Mouse (Mus musculus): ENCODE measurements around the gene 1700016D06Rik. TPM values are rescaled to one million over a fixed set of nuclear protein-coding genes. Genes with fewer than 3 reads are reported as not detected.

Gene 1700016D06Rik
- total and polyA plus RNA-seq, 3 experiments: not detected

GRCm38 (mm10) chr8:11616294-11616693 is 84.6 kb downstream of the 1700016D06Rik start:
- Histone ChIP-seq H3K4me3 (ENCODE audit: control insufficient read depth in 1 of 2, insufficient read depth in 1 of 2, low read depth in 2 of 2, low read length in 2 of 2) (no peak overlapping the region), H3K27me3 (ENCODE audit: control insufficient read depth in 1 of 2, insufficient read depth in 2 of 2, low read length in 2 of 2) (no peaks in the 10 kb centered on the region), H3K36me3 (ENCODE audit: control insufficient read depth in 1 of 2, insufficient read depth in 2 of 2, low read length in 2 of 2) (peaks cover 0 to 35% of the 10 kb centered on the region in 2 experiments; a peak in 2 of 4 replicates), H3K79me2 (ENCODE audit: control insufficient read depth, insufficient read depth, low read length, poor library complexity) (no peaks in the 10 kb centered on the region), H3K9ac (ENCODE audit: control insufficient read depth, low read depth, low read length, poor library complexity, severe bottlenecking) (no peak overlapping the region), H3K9me3 (replicated peaks; ENCODE audit: insufficient read depth, low read length) (no peaks in the 10 kb centered on the region), H3K4me1 (ENCODE audit: control insufficient read depth in 1 of 2, insufficient read depth in 2 of 2, low read length in 2 of 2) (no peaks in the 10 kb centered on the region), H3K27ac (ENCODE audit: control insufficient read depth, low read depth, low read length) (no peak overlapping the region)
- TF ChIP-seq TAL1 (IDR thresholded peaks at IDR 0.05; ENCODE audit: low read length) (no peak), RAD21 (IDR thresholded peaks at IDR 0.05; ENCODE audit: low read depth, low read length) (peak; percentile 68), ZC3H11A (IDR thresholded peaks at IDR 0.05; ENCODE audit: low read depth, low read length) (peak; percentile 29; the same call in 1 of the 2 replicates), CTCF (IDR thresholded peaks at IDR 0.05 in 2 of 3, conservative IDR thresholded peaks at IDR 0.05 in 1 of 3; ENCODE audit: control insufficient read depth in 1 of 3, insufficient read depth in 1 of 3, low read depth in 2 of 3, low read length in 3 of 3, poor library complexity in 1 of 3, severe bottlenecking in 1 of 3) (peak; percentile 68 to 76 (median 69)), SMC3 (IDR thresholded peaks at IDR 0.05; ENCODE audit: low read depth, low read length) (peak; percentile 68)
- DNase-seq (ENCODE audit: low read depth, low spot score): peak; percentile 56

- no peak overlapping the region for H3K27ac ChIP-seq (ENCODE audit: control insufficient read depth, low read depth, low read length)
- no peak overlapping the region for H3K4me3 ChIP-seq (ENCODE audit: control insufficient read depth in 1 of 2, insufficient read depth in 1 of 2, low read depth in 2 of 2, low read length in 2 of 2)
- H3K4me1 ChIP-seq (ENCODE audit: control insufficient read depth in 1 of 2, insufficient read depth in 2 of 2, low read length in 2 of 2): no peaks in the 10 kb centered on the region
- H3K27me3 ChIP-seq (ENCODE audit: control insufficient read depth in 1 of 2, insufficient read depth in 2 of 2, low read length in 2 of 2): no peaks in the 10 kb centered on the region
- TF ChIP-seq MEF2A (IDR thresholded peaks at IDR 0.05; ENCODE audit: extremely low read depth, insufficient replicate concordance, low read depth, low read length, poor library complexity, severe bottlenecking) (no peak), MXI1 (IDR thresholded peaks at IDR 0.05; ENCODE audit: low read depth, low read length) (no peak), CTCF (IDR thresholded peaks at IDR 0.05 in 2 of 3, conservative IDR thresholded peaks at IDR 0.05 in 1 of 3; ENCODE audit: control insufficient read depth in 1 of 3, insufficient read depth in 1 of 3, low read depth in 2 of 3, low read length in 3 of 3, poor library complexity in 1 of 3, severe bottlenecking in 1 of 3) (no peak), RCOR1 (IDR thresholded peaks at IDR 0.05; ENCODE audit: low read depth, low read length) (no peak), ELF1 (IDR thresholded peaks at IDR 0.05; ENCODE audit: low read depth, low read length) (no peak), ZNF384 (IDR thresholded peaks at IDR 0.05; ENCODE audit: low read depth, low read length) (no peak), MAZ (IDR thresholded peaks at IDR 0.05; ENCODE audit: low read depth, low read length) (no peak), SIN3A (IDR thresholded peaks at IDR 0.05; ENCODE audit: low read length) (no peak), SMC3 (IDR thresholded peaks at IDR 0.05; ENCODE audit: low read depth, low read length) (no peak), GATA1 (IDR thresholded peaks at IDR 0.05; ENCODE audit: low read depth, low read length) (no peak), HCFC1 (IDR thresholded peaks at IDR 0.05; ENCODE audit: low read depth, low read length) (no peak), JUND (IDR thresholded peaks at IDR 0.05; ENCODE audit: low read depth, low read length) (no peak)
- no peaks in the 10 kb centered on the region for H3K79me2 ChIP-seq (ENCODE audit: control insufficient read depth, insufficient read depth, low read length, poor library complexity)
- peaks cover 0 to 33% of the 10 kb centered on the region in 2 experiments; a peak in 2 of 4 replicates for H3K36me3 ChIP-seq (ENCODE audit: control insufficient read depth in 1 of 2, insufficient read depth in 2 of 2, low read length in 2 of 2)
- H3K9me3 ChIP-seq (replicated peaks; ENCODE audit: insufficient read depth, low read length): no peaks in the 10 kb centered on the region
- H3K9ac ChIP-seq (ENCODE audit: control insufficient read depth, low read depth, low read length, poor library complexity, severe bottlenecking): no peak overlapping the region
- no peak for DNase-seq (ENCODE audit: low read depth, low spot score)
Observed at GRCm38 (mm10) chr8:11614126-11614835, 86.6 kb downstream of the 1700016D06Rik start.

Measured in MEL (cell line).